Mouse (Mus musculus): ENCODE measurements around the gene Gpha2.

Gene Gpha2

DNA sequence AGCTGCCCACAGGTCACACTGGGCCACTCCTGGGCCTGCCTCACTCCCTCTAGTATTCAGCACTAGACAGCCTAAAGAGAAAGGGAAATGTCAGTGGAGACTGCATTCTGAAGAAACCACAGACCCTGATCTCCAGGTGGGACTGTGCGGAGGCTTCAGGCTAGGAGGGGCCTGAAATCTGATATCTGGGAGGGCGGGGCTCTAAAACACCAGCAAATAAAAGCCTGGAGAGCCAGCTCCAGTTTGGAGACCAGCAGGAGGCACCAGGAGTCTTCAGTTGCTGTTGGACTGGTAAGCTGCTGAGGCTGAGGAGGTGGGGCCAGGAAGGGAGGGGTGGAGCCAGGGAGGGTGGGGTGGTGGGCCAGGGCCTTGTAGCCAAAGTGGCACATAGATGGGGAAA, at the start of gene Gpha2:
Gpha2 (plus strand) TSS at position 246 of the 400 bp plus-strand sequence.
- no peak for DNase-seq (ENCODE audit: low spot score in 2 of 2)

DNA sequence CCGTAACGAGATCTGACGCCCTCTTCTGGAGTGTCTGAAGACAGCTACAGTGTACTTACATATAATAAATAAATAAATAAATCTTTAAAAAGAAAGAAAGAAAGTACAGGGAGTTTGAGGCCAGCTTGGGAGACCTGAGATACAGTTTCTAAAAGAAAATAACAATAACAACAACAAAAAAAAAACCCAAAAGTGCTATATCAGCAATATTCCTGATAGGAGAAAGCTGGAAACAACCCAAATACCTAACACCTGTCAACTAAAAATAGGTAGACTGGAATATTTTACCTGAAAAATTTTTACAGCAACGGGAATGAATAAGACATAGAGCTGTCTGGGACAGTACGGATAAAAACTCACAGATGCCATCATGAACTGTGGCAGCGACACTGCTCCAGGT, 47.4 kb upstream of the Gpha2 start:
- DNase-seq (ENCODE audit: low spot score in 2 of 2) = no peak

- no peak for DNase-seq (ENCODE audit: low spot score in 2 of 2)
These were observed 44.6 kb upstream of the Gpha2 start for GRCm38 (mm10) chr19:6181629-6182028.

- DNase-seq (ENCODE audit: low spot score in 2 of 2) = no peak
These were observed 43.6 kb upstream of the Gpha2 start for GRCm38 (mm10) chr19:6182534-6182933.

- DNase-seq (ENCODE audit: low spot score in 2 of 2) = no peak
These were observed 42.0 kb upstream of the Gpha2 start, which contains the start of gene Majin for GRCm38 (mm10) chr19:6184131-6184530. Majin (plus strand) TSS chr19:6184388.

DNA sequence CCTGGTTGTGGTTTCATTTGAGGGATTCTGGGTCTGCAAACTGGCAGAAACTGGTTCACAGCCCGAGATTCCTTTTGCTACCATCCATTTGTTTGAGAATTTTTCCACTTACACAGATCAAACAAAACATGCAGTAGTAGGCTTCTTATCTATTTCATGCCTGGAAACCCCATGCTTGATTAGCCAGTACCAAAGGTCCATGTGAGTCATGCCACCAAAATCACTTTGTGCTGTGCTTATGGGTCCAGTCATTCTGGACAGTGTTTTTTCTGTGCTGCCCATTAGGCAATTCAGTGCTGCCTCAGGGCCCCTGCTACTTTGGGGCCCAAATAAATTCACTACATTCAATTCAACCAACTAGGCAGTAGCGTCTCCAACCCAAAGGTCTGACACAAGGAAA, 21.9 kb upstream of the Gpha2 start:
- DNase-seq (ENCODE audit: low spot score in 2 of 2) = no peak

DNA sequence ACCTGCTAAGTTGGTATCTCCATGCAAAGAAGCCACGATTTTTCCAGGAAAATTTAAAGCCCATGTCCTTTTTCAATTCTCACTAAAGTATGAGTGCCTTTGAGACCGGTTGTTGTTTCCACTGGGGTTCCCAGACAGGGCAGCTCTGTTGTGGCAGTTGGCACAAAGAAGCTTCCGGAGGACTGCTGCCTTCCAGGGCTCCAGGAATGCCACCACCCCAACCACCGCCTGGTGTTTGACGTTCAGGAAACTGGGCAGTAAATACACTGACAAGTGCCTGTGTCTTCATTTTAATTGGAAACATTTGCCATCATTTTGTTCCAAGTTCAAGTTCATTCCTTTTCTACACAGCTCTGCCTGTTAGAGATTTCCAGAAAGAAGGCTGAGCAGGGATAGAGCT, 19.5 kb upstream of the Gpha2 start:
- no peak for DNase-seq (ENCODE audit: low spot score in 2 of 2)

DNA sequence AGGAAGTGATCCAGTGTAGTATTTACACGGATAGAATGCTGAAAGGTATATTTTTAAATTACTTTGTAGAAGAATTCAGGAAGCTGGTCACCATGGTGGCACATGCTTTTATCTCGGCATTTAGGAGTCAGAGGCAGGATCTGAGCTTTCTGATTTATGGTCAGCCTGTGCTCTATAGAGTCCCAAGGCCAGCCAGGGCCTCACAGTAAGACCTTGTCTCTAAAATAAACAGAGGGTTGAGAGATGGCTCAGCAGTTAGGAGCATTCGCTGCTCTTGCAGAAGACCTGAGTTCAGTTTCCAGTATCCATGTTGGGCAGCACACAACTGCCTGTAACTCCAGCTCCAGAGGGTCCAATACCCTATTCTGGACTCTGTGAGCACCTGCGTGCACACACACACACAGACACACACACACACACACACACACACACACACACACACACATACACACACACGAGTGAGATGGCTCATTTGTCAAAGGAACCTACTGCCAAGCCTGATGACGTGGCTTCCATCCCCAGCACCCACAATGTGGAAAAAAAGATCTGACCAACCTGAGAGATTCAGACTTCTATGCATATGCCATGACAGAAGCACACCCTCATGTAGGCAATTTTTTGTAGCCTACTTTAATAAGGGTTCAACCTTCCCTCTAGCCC, 10.0 kb upstream of the Gpha2 start:
- no peak for DNase-seq (ENCODE audit: low spot score in 2 of 2)

- no peak for DNase-seq (ENCODE audit: low spot score in 2 of 2)
These were observed 7.6 kb upstream of the Gpha2 start for GRCm38 (mm10) chr19:6218606-6219005.

DNA sequence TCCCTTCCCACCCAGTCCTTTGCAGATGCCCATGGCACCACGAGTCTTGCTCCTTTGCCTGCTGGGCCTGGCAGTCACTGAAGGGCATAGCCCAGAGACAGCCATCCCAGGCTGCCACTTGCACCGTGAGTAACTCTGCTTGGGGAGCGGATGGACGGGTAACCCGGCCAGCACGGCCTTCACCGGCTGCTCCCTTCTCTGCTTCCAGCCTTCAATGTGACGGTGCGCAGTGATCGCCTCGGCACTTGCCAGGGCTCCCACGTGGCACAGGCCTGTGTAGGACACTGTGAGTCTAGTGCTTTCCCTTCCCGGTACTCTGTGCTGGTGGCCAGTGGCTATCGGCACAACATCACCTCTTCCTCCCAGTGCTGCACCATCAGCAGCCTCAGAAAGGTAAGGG, 583 bp downstream of the Gpha2 start:
- no peak for DNase-seq (ENCODE audit: low spot score in 2 of 2)

- DNase-seq (ENCODE audit: low spot score in 2 of 2) = no peak
These were observed 1.7 kb downstream of the Gpha2 start for GRCm38 (mm10) chr19:6227864-6228263.

DNA sequence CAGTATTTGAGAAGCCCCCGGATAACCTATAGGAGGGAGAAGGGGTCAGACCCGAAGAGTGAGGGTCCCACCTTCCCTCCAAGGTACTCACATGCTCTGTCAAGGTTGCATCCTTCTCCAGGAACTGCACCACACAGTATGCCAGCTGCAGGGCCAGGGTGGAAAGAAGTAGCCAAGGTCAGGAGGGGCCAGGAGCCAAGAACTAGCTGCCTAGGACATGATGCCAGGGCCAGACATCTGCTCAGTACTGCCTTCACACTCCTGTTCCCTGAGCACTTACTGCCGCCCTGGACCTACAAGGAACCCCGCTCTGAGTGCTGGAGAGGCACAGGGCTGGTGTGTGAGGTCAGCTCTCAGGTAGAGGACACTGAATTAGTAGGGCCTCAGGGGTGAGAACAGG, 4.2 kb downstream of the Gpha2 start:
- DNase-seq (ENCODE audit: low spot score in 2 of 2) = no peak

GRCm38 (mm10) chr19:6231036-6231435, 4.9 kb downstream of the Gpha2 start:
- no peak for DNase-seq (ENCODE audit: low spot score in 2 of 2)

- no peak for DNase-seq (ENCODE audit: low spot score in 2 of 2)
These were observed 7.5 kb downstream of the Gpha2 start for GRCm38 (mm10) chr19:6233647-6234046.

DNA sequence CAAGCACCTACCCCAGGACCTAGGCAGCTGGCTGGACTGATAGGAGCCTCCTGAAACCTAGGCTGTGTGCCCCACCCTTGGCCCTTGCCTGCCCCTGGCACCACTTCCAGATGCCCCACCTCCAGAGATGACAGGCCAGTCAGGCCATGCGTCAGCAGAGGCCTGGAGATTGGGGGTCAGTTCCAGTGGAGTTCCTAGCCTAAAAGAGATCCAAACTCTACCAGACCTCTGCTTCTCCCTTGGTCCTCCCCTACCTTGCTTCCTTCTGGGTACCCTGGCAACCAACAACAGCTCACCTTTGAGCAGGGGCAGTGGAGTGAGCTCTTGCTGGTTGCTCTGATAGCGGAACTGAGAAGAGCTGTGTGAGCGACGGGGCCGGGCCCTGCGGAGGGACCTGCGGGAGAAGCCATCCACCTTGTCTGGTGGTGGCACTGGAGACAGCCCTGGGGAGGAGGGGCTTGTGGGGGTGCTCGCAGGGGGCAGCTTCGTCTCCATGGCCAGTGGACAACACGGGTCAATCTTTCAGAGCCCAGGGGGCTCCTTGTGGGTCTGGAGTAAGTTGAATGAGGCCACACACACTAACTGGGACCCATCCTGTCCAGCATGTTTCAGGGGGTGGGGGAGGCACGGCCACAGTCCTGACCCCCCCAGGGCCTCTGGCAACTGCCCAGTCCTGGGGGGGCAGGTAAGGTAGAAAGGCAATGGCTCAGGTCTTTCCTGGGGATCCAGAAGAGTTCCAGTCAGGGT, 8.3 kb downstream of the Gpha2 start:
- no peak for DNase-seq (ENCODE audit: low spot score in 2 of 2)

DNA sequence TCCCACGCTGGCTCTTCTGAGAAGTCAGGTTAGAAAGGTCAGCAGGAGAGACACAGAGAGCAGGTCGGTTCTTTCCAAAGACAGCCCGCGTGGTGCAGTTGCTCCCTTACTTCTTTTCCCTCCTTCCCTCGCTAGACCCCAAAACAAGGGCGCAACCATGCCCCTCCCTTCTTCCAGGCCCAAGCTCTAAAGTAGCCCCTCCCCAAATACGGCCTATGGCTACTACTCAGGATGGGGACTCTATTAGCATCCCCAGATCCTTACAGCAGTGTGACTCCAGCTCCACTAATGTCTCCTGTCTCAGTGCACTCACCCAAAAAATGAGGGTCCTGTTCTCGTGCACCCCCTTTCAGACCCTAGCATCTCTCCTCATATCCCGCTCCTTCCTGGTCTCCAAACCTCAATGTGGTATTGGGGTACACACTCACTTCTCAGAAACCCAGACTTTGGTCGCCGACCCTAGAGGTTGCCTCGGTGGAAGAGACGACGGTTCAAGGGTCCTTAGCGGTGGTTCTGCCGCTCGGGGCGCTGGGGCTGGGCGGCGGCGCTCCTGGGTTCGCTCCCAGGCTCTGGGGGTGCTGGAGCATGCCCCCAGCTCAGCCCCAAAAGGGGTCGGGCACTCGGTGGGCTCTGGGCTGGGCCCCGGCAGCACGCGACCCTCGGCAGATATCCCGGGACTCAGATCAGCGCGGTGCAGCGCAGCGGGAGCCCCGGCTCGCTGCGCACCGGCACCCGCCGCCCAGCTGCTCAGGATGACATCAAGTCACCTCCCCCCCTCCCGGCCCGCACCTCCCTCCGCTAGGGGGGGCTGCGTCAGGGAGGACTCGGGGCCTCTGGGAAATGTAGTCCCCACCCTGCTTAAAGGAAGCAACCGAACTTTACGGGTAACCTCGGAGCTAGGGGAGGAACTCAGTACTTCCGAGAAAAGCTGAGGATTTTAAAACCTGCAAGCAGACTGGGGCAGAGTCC, 9.2 kb downstream of the Gpha2 start, which contains the start of gene Ppp2r5b:
Ppp2r5b (minus strand) TSS at position 789 of the 969 bp plus-strand sequence.
- DNase-seq (ENCODE audit: low spot score in 2 of 2) = peak; percentile 90 to 94

- peak; percentile 82 to 91 for DNase-seq (ENCODE audit: low spot score in 2 of 2)
These were observed 9.9 kb downstream of the Gpha2 start for GRCm38 (mm10) chr19:6236053-6236441.

DNA sequence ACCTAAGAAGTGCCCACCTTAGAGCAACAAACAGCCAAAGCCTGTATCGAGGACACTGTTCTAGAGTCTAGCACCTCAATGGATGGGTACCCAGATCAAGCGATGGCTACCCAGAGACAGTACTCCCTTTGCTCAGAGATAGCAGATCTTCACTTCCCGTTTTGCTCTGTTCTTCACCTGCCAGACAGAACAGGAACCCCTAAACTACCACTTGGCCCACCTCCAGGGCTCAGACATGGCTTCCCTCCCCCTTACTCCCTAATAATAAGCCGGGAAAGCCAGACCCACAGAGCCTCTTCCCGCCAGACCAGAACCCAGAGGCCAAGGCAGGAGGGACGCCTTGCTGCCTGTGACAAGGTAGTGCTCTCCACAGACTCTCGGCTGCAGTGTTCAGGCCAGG, 10.7 kb downstream of the Gpha2 start:
- no peak for DNase-seq (ENCODE audit: low spot score in 2 of 2)

DNA sequence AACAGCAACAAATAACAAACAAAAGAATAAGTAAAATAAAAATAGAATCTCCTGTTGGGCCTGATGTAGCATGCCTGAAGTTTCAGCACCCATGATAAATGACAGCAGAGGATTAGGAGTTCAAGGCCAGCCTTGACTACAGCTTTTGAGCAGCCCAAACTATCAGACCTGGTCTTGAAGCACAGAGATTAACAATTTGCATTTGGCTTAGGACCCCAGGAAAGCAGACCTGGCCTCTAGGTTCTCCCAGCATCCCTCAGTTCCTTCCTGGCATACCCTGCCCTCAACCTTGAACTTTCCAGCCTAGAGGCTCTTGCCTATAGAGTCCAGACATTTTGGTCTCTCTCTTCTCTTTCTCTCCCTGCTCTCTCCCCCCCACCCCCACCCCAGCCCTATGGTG, 12.6 kb downstream of the Gpha2 start:
- DNase-seq (ENCODE audit: low spot score in 2 of 2) = no peak

DNA sequence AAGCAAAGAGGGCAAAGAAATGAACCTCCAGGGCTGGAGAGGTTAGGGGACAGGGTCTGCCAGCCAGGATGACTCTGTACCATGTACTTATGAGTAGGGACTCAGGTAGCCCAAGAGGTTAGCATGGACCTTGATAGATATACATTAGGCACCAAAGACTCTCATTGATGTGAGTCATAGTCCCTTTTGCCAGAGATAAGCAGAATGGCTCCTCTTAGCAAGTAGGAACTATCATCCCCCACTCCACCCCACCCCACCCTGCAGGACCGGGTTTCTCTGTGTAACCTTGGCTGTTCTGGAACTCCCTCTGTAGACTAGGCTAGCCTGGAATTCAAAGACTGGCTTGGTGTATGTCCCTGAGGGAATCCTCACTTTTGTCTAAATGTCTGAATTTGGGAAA, 14.0 kb downstream of the Gpha2 start:
- no peak for DNase-seq (ENCODE audit: low spot score in 2 of 2)

- no peak for DNase-seq (ENCODE audit: low spot score in 2 of 2)
These were observed 14.5 kb downstream of the Gpha2 start for GRCm38 (mm10) chr19:6240725-6241124.
